Mouse (Mus musculus) gastrocnemius, postnatal 14 days (tissue): ENCODE data around the gene Bcl9. TPM values are rescaled to one million over a fixed set of nuclear protein-coding genes. Genes with fewer than 3 reads are reported as not detected.

ENCODE experiments used
- DNase-seq: peaks from one replicate; pipeline ENCODE4 v3.0.0; 2021; ENCODE audit warnings: mixed read lengths
- intact Hi-C: fragments of 180-260 bp; cut with DNase I; formaldehyde crosslinking; loops from one replicate; pipeline ENCODE4 v1.15.1; 2025; ENCODE audit warnings: low total_unique reads
- long read RNA-seq, 2 experiments: library from polyadenylated mRNA; stranded (forward); transcript quantifications; one replicate each; pipeline ENCODE4 v2.0.0; 2021
- total RNA-seq, 2 experiments: library from RNA; stranded (reverse); gene quantifications; 2 replicates each; pipeline ENCODE4 v1.2.3; 2021

The Bcl9 gene
- total RNA-seq: 1 to 10 TPM; 4.3 to 5.2 TPM
- long read RNA-seq, experiment 1, partial matches to known transcripts: 2 of 2 reads
- long read RNA-seq, experiment 1, other reads (novel, unspliced or antisense): 0 of 2 reads
- long read RNA-seq, experiment 2, partial matches to known transcripts: 1 of 1 reads
- long read RNA-seq, experiment 2, other reads (novel, unspliced or antisense): 0 of 1 reads

DNA sequence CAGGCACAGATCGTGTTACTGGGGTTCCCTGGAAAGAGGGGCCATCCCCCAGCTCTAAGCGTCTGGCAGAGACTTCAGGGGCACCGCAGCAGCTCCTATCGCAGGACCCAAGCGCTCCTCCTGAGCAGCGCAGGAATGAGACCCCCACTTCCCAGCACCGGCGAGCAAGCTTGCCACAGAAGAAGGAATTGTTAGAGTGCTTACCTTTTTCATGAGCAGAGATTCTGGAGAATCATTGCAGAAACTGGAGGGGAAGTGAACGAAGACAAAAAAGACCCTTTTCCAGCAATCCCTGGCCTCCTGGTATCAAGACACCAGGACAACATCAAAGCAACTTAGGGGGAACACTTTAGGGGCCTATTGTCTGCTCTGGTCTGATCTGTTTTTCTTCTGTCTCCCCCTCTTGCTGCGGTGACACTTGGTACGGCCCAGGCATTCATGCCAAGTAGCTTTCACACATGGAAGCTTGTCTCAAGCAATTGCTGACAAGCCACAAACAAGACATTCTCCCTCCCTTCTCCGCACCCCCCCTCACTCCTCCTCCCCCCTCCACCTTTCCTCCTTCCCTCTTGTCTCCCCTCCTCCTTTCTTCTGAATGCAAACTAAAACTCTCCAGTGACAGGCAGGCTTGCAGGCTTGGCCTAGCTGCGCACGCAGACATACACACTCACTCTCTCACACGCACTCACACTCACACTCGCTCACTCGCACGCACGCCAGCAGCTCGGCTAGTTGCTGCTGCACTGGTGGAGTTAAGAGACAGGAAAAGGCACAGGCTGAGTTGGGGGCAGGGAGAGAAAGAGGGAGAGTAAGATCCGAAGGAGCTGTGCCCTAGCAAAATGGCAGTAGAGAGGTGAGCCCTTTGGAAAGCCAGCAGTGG is at the start of gene Bcl9:
Gene Bcl9 (minus strand): TSS at position 365 of the 880 bp plus-strand sequence.
- intact Hi-C loops: loop anchor here (5.0 kb wide), 1 partner anchor 70 kb away; no protein-coding TSS in a partner anchor
- DNase-seq: peak; percentile 82

GRCm38 (mm10) chr3:97339193-97339576 is 41.5 kb upstream of the Bcl9 start:
- intact Hi-C loops: loop anchor here (10.0 kb wide), 1 partner anchor 254 kb away; no protein-coding TSS in a partner anchor

DNA sequence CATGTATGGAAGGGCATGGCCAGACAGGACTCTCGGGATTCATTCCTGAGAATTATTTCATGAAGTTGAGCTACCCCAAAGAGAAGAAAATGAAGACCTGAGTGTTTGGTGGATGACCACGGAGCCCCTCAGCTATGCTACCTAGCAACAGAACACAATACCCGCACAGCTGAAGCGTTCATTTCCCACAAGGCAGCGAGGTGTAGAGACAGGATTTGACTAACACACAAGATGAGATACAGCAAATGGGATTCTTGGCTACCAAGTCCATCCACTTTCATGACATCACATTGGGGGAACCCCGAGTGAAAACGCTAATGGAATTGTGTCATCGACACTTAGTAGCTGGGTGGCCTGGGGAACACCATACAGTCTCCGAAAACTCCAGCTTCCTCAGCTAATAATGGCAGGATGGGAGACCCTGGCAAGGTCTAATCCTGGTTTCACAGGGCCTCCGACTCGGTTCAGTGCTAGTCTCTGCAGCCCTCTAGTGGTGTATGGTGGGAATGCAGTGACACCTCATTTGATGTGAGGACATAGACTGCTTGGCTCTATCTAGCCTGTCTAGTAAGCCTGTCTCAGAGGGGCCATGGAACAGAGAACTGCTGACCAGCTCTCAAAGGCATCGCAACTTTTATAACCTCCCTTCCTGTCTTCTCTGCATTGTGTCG is 40.9 kb upstream of the Bcl9 start:
- intact Hi-C loops: loop anchor here (10.0 kb wide), 1 partner anchor 254 kb away; no protein-coding TSS in a partner anchor
- DNase-seq: peak; percentile 84

More at GRCm38 (mm10) chr3:97339193-97339576, 41.5 kb upstream of the Bcl9 start:
- no peak for DNase-seq

DNA sequence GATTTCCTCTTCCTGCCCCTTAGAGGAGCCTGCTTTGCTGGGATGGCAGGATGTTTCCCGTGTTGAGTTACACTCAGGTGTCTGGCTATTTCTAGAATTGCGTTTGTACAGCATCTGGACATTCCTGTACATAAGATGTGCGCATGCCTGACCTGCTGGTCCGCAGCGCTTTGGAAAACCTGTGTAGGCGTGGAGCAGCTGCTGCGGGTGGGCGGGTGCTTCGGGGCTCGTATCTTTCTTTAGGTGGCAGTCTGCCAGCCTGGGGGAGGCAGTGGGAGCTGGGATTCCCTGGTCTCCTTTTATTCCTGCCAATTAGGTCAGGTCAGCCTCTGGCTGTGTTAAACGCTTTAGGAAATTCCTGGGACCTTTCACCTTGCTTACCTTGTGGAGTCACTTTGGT is 39.6 kb upstream of the Bcl9 start:
- intact Hi-C loops: loop anchor here (2.0 to 10.0 kb wide), 2 partner anchors 135 to 253 kb away; no protein-coding TSS in a partner anchor
- DNase-seq: no peak

- DNase-seq: no peak
- intact Hi-C loops: loop anchor here (2.0 to 10.0 kb wide), 2 partner anchors 134 to 252 kb away; no protein-coding TSS in a partner anchor
These were observed 38.6 kb upstream of the Bcl9 start for GRCm38 (mm10) chr3:97336331-97336730.

- no peak for DNase-seq
- intact Hi-C loops: loop anchor here (10.0 kb wide), 1 partner anchor 250 kb away; no protein-coding TSS in a partner anchor
These were observed 36.9 kb upstream of the Bcl9 start for GRCm38 (mm10) chr3:97334618-97335017.

GRCm38 (mm10) chr3:97332172-97332571 is 34.5 kb upstream of the Bcl9 start:
- intact Hi-C loops: loop anchor here (10.0 kb wide), 1 partner anchor 247 kb away; no protein-coding TSS in a partner anchor
- no peak for DNase-seq

GRCm38 (mm10) chr3:97327809-97328208 is 30.1 kb upstream of the Bcl9 start:
- DNase-seq: no peak
- intact Hi-C loops: no loop called here

- intact Hi-C loops: no loop called here
- no peak for DNase-seq
These were observed 29.6 kb upstream of the Bcl9 start for GRCm38 (mm10) chr3:97327356-97327755.

DNA sequence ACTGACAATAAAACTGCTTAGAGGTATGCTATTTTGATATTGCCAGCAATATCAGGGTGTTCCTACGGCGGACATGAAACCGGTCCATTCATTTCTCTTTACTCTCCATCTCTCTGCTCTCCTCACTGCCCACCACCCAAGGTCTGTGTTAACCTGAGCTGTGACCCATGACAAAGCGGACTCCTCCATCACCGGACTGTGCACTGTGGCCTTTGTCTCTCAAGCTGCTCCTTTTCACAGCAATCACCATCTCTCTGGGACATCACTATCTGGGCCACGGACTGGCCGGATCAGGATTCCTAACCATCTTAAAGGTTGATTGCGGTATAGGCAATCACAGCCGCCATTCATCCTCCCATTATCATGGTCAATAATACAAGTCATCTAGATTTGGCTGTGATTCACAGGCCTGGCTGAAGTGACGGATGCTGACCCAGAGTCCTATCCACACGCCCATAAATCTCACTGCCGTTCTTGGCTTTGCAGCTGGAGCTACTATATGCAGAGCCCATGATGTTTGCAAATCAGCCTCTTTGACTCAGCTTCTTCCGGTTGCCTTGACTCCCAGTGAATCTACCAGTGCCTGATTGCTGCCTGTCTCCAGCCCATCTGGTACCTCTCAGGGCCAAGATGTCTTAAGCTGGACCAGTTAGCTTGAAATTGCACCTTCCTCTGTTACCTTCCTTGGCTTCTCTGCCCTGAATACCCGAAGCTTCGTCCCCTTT is 28.1 kb upstream of the Bcl9 start:
- intact Hi-C loops: no loop called here
- DNase-seq: no peak

- intact Hi-C loops: no loop called here
- no peak for DNase-seq
These were observed 26.3 kb upstream of the Bcl9 start for GRCm38 (mm10) chr3:97324046-97324445.

GRCm38 (mm10) chr3:97317302-97317701 is 19.6 kb upstream of the Bcl9 start:
- intact Hi-C loops: no loop called here
- no peak for DNase-seq

DNA sequence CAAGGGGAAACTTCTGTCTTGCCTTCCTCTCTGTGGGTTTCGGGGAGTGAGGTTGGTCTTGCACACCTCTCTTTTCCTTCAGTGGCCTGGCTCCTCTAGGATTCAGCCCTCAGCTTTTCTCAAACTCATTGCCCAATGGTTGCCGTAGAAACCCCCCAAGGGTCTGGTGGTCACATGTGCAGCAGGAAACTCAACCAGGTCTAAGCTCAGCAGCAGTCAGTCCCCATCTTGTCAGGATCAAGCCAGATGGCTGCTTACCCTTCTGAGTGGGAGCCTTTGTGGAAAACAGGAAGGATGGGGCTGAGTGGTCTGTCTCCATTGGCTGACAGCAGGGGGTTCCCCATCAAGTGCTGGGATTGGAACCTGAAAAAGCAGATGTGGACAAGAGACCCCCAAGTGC is 15.7 kb upstream of the Bcl9 start:
- DNase-seq: no peak
- intact Hi-C loops: no loop called here

DNA sequence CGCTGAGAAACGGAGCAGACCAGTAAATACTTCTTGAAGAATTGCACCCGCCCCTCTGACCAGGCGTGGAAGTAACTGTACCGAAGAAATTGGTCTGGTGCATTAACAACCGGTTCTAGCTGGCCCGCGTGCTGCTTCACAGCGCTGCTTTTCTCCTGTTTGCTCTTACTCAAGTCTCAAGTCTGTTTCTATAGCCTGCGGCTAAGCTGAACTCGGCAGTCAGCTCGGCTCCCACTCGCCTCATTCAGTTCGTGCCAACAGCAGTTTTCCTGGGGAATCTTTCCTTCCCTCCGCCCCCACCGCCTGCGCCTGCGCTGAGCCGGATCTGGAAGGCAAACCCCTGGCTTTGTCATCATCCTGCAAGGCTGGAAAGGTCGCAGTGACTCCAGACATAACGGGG is 14.3 kb upstream of the Bcl9 start:
- intact Hi-C loops: no loop called here
- peak; percentile 71 for DNase-seq

DNA sequence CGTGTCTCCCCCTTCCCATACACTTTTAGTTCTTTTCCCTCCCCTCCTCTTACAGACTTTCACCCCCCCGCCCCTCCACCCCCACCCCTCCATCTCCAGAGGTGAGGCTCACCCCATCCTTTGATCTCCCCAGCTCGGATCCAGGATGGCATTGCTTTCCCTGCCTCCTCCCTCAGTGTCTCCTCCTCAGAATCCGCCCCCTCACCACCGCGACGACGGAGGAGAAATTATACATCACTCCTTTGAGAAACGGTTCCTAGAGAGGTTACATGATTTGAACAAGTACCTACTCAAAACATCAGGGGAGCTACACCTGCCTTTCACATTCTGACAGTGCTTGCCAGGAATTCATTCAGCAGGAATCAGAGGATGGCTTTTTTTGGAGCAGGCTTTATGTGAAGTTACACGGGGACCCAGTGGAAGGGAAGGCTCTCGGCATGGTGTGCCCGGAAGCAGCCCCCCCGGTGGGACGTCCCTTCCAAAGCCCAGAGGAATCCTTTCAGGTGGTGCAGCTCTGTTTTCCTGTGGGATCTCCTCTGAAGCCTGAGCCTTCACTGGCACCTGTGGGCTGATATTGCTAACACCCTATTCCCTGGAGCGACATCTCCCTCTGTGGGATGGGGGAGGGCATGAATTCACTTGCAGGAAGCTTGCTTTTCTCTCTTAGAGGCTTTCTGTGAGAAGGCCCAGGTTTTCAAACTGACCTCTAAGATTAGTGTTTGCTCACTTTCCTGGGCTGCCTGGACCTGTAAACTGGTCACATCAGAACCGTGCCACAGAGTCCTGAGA is 12.2 kb upstream of the Bcl9 start:
- intact Hi-C loops: no loop called here
- no peak for DNase-seq

GRCm38 (mm10) chr3:97308440-97308839 is 10.7 kb upstream of the Bcl9 start:
- no peak for DNase-seq

DNA sequence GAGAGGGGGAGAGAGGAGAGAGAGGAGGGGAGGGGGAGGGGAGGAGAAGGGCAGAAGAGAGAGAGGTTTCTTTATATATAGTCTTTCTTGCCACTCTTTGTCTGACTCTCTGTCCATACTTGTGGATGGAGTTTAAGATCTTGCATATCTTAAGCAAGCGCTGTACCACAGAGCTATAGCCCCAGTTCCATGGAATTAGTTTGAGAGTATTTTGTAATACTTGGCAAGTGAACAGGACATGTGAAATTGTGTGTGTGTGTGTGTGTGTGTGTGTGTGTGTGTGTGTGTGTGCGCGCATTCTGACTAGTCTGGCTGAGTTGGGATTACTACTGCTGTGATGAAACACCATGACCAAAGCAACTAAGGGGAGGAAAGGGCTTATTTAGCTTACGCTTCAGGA is 8.2 kb upstream of the Bcl9 start:
- intact Hi-C loops: no loop called here
- no peak for DNase-seq

More at GRCm38 (mm10) chr3:97308440-97308839, 10.7 kb upstream of the Bcl9 start:
- intact Hi-C loops: no loop called here

DNA sequence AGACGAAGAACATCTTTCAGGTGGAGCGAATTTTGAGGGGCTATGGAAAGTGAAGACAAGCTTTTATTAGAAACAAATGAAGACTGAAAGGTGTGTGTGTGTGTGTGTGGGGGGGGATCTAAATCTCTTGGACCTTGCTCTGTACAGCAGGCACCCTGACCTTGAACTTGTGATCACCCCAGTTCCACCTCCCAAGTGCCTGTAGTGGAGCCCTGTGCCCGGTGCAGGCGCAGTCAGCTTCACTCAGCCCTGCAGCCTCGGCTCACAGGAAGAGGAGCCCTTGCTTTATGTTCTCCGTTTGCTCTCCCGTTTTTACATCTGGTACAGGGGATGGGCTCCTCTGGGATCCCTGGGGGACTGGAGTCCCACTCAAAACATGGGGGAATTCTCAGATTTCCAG is 3.9 kb upstream of the Bcl9 start:
- intact Hi-C loops: no loop called here
- DNase-seq: no peak

GRCm38 (mm10) chr3:97300370-97300769 is 2.7 kb upstream of the Bcl9 start:
- DNase-seq: no peak
- intact Hi-C loops: no loop called here
